Mouse (Mus musculus) forebrain, postnatal 0 days (tissue): ENCODE data around the gene Cpt1b. TPM values are rescaled to one million over a fixed set of nuclear protein-coding genes. Genes with fewer than 3 reads are reported as not detected.

Source experiments
- ATAC-seq: fragments of 200-750 bp; cut with Nextera tagmentation; 2 replicates; pipeline ENCODE4 v1.8.0; 2017; ENCODE audit warnings: mild to moderate bottlenecking, moderate library complexity
- DNase-seq: peaks from one replicate; pipeline ENCODE4 v3.0.0-alpha.2; 2015
- H3K27ac ChIP-seq: fragments of 300-500 bp; sonication (generic); 2 replicates; pipeline ENCODE4 v1.5.1; 2014; ENCODE audit warnings: low read depth, mild to moderate bottlenecking, antibody characterized with exemption, low read length, moderate library complexity, mixed read lengths
- H3K27me3 ChIP-seq: fragments of 300-500 bp; sonication (generic); 2 replicates; pipeline ENCODE4 v1.6.1; 2014; ENCODE audit warnings: mild to moderate bottlenecking, low read length, mixed read lengths; ENCODE audit not compliant: insufficient read depth
- H3K36me3 ChIP-seq: fragments of 300-500 bp; sonication (generic); 2 replicates; pipeline ENCODE4 v1.6.1; 2014; ENCODE audit warnings: mild to moderate bottlenecking, moderate library complexity; ENCODE audit not compliant: insufficient read depth
- H3K4me1 ChIP-seq: fragments of 300-500 bp; sonication (generic); 2 replicates; pipeline ENCODE4 v1.6.1; 2014; ENCODE audit warnings: antibody characterized with exemption; ENCODE audit not compliant: insufficient read depth
- H3K4me2 ChIP-seq: fragments of 300-500 bp; sonication (generic); 2 replicates; pipeline ENCODE4 v1.6.1; 2014; ENCODE audit warnings: low read depth, mild to moderate bottlenecking, moderate library complexity
- H3K4me3 ChIP-seq: fragments of 300-500 bp; sonication (generic); 2 replicates; pipeline ENCODE4 v1.5.1; 2014; ENCODE audit warnings: low read depth, low read length, mixed read lengths
- H3K9ac ChIP-seq: fragments of 300-500 bp; sonication (generic); 2 replicates; pipeline ENCODE4 v1.6.1; 2014; ENCODE audit warnings: mild to moderate bottlenecking
- H3K9me3 ChIP-seq: fragments of 300-500 bp; sonication (generic); 2 replicates; pipeline ENCODE4 v1.6.1; 2016; ENCODE audit warnings: low read length
- CTCF ChIP-seq: sonication (generic); IDR thresholded peaks from 2 replicates; pipeline ENCODE4 v1.5.1; 2016; ENCODE audit warnings: antibody characterized with exemption, control low read depth, low read depth
- WGBS: fragments of 180-500 bp; shearing (Covaris S2); extraction: QIAGEN DNeasy Blood & Tissue Kit; methylation state at CpG from one replicate; pipeline ENCODE4 v1.1.7; 2014; 5-methylcytosine and 5-hydroxymethylcytosine counted together
- polyA plus RNA-seq: library from polyadenylated mRNA; unstranded; fragments of >200 nt; fragmentation: Nextera tagmentation; extraction: Ambion mirVana; gene quantifications from 2 replicates; pipeline ENCODE4 v1.2.1, GENCODE M21; 2015
- total RNA-seq: library from RNA; depleted of rRNA; stranded (reverse); fragments of >200 nt; gene quantifications from 2 replicates; pipeline ENCODE4 v1.2.3, GENCODE M21; 2014

Gene Cpt1b
- total and polyA plus RNA-seq, 2 experiments from 2014 or later = 1.3 to 5.0 TPM

DNA sequence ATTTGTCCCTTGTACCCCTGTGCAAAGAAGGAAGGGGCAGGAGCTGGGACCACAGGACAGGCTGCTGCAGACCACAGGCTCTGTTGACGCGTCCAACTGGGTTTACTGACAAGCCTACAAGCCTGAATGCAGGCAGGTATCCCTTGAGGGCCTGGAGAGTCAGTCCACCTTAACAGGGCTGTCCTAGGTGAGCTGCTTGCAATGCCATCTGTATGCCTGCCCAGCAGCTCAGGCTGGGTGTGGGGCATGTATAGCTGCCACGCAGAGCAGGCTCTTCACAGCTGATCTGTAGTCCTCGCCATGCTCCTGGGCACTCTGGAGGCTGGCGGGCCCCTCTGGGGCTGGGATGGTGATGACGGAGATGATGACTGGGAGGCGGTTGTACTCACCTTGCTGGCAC lies 41.0 kb downstream of the Cpt1b start, which contains the start of gene Klhdc7b:
Gene Klhdc7b (plus strand): TSS at position 301 of the 400 bp plus-strand sequence.
- WGBS = 91% methylated on average over 7 of the region's 7 CpGs
- Histone ChIP-seq H3K27me3 (0 out of 2 replicates have a peak, but pooled peaks cover 3% of the 10 kb centered on the region), H3K4me2 (no peak within 1 kb of the TSS), H3K4me1 (no peaks in the 10 kb centered on the region), H3K9me3 (no peaks in the 10 kb centered on the region), H3K4me3 (no peak within 1 kb of the TSS), H3K27ac (no peak within 1 kb of the TSS), H3K36me3 (no peaks in the 10 kb centered on the region), H3K9ac (no peak within 1 kb of the TSS)
- ATAC-seq = no peak
- TF ChIP-seq CTCF = no peak
- no peak for DNase-seq

- H3K36me3 ChIP-seq = no peaks in the 10 kb centered on the region
- H3K4me2 ChIP-seq = peak overlapping the region; percentile 53
- H3K4me3 ChIP-seq = peak overlapping the region; percentile 37; the same call in 1 of the 2 replicates
- H3K9me3 ChIP-seq = no peaks in the 10 kb centered on the region
- H3K27me3 ChIP-seq = peaks cover 32% of the 10 kb centered on the region
- 0 out of 2 replicates have a peak, but pooled peaks cover 4% of the 10 kb centered on the region for H3K4me1 ChIP-seq
- no peak overlapping the region for H3K27ac ChIP-seq
- WGBS = 9% methylated on average over 10 of the region's 10 CpGs
- DNase-seq (no peak), ATAC-seq (no peak)
- peak overlapping the region; percentile 35 for H3K9ac ChIP-seq
- TF ChIP-seq CTCF = no peak
Measured at GRCm38 (mm10) chr15:89379429-89379828, 46.2 kb downstream of the Cpt1b start.

DNA sequence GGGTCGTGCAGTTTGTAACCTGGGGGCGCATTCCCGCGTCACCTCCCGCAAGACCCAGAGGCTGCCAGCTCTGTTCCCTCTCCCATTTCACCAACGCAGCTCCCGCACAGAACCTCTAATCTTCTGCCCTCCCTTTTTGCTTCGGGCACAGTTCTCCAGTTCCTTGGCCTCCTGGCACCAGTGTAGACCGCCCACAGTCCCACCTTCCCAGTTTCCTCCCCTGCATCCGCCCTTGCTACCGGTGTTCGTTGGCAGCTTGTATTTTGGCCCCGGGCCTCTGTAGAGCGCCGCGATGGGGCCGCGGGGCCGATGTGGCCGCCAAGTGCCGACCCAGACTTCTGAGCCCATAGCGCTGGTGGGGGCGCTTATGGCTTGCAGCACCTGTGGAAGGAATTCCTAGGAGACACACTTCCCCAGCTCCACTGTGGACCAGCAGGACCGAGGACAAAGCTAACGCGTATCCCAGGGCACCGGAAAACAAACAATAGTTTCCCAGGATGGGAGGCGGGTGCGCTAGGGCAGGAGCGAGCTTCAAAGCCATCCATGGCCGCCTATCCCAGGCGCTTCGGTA lies 46.7 kb downstream of the Cpt1b start, which contains the start of gene Odf3b:
Gene Odf3b (minus strand): TSS at position 452 of the 571 bp plus-strand sequence.
- peak; percentile 7; the same call in 1 of the 2 replicates for ATAC-seq
- Histone ChIP-seq H3K36me3 (no peaks in the 10 kb centered on the region), H3K4me2 (peak within 1 kb of the TSS; percentile 53), H3K27ac (no peak within 1 kb of the TSS), H3K4me1 (0 out of 2 replicates have a peak, but pooled peaks cover 4% of the 10 kb centered on the region), H3K9me3 (no peaks in the 10 kb centered on the region), H3K9ac (peak within 1 kb of the TSS; percentile 35), H3K4me3 (peak within 1 kb of the TSS; percentile 37), H3K27me3 (peaks cover 32% of the 10 kb centered on the region)
- WGBS = 2% methylated on average over 32 of the region's 33 CpGs
- DNase-seq = peak; percentile 44
- no peak for TF ChIP-seq CTCF

DNA sequence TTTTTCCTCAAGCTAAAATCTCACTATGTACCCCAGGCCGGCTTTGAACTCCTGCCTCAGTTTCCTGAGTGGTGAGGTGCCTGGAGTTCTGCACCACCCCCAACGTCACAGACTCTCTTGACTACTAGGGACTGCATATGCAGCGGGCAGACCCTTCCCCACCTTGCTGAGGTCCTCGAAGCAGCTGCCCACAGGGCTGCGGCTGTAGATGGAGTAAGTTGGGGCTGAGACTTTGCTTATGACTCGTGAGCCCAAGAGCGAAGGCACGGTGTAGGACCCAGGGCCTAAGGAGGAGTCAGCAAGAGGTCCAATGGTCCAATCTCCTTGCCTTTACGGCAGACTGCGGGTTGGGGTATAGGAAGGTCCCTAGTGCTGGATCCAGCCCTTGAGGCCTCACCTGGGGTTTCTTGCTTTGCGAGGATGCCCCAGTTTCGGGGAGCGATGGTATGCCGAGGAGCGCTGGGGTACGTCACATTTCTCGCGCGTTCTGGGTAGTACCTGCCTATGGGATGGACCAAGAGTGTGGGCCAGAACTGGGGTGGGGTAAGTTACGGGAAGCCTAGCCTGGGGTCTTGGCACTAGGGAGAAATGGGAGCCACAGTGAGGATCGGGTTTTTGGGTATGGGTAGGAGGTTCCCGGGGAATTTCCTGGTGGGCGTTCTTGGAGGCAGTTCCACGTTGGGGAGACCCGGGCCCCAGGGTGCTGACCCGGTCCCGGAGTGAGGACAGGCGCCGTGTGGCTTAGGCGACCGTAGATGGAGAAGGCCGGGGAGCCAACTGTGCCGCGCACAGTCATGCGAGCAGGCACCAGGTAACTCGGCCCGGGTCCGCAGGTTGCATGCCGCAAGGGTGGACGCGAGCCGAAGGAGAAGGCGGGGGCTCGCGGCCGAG lies 47.5 kb downstream of the Cpt1b start:
- no peak overlapping the region for H3K27ac ChIP-seq
- no peak for TF ChIP-seq CTCF

DNA sequence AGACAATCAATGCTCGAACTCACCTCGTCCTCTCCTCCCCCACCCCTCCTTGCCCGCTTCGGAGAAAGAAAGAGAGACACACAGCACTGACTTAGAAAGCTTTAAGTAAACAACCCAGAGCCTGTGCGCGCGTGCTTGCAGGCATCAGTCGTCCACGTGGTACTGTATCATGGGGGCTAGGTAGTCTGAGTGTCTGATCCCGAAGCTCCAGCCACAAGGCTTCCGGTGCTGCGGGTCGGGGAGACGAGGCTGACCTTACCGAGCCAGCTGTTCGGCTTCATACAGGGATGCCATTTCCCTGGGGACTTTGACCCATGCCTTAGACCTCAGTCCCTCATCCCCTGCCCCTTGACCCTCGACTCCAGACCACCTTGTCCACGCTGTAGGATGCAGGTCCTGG lies 48.3 kb downstream of the Cpt1b start:
- TF ChIP-seq CTCF = no peak
- Histone ChIP-seq H3K9ac (no peak overlapping the region), H3K27me3 (peaks cover 32% of the 10 kb centered on the region), H3K9me3 (no peaks in the 10 kb centered on the region), H3K36me3 (no peaks in the 10 kb centered on the region), H3K27ac (no peak overlapping the region), H3K4me1 (peaks cover 7% of the 10 kb centered on the region; the same call in 1 of the 2 replicates), H3K4me3 (no peak overlapping the region), H3K4me2 (no peak overlapping the region)
- DNase-seq (no peak), ATAC-seq (no peak)
- 8% methylated on average over 18 of the region's 18 CpGs for WGBS

More for the DNA sequence above, 47.5 kb downstream of the Cpt1b start:
- Histone ChIP-seq H3K9ac (peak overlapping the region; percentile 35), H3K4me1 (0 out of 2 replicates have a peak, but pooled peaks cover 4% of the 10 kb centered on the region), H3K9me3 (no peaks in the 10 kb centered on the region), H3K27me3 (peaks cover 32% of the 10 kb centered on the region), H3K36me3 (no peaks in the 10 kb centered on the region), H3K4me3 (peak overlapping the region; percentile 37), H3K4me2 (peak overlapping the region; percentile 53)
- WGBS = 12% methylated on average over 46 of the region's 46 CpGs
- ATAC-seq (no peak), DNase-seq (no peak)

GRCm38 (mm10) chr15:89376957-89377356 lies 48.7 kb downstream of the Cpt1b start, which contains the start of gene Tymp:
Tymp (minus strand) TSS chr15:89377039.
- H3K27ac ChIP-seq = no peak within 1 kb of the TSS
- no peak within 1 kb of the TSS for H3K9ac ChIP-seq
- H3K4me1 ChIP-seq = peaks cover 7% of the 10 kb centered on the region; the same call in 1 of the 2 replicates
- no peak within 1 kb of the TSS for H3K4me3 ChIP-seq
- H3K4me2 ChIP-seq = no peak within 1 kb of the TSS
- WGBS = 23% methylated on average over 16 of the region's 16 CpGs
- peaks cover 4% of the 10 kb centered on the region for H3K36me3 ChIP-seq
- peaks cover 32% of the 10 kb centered on the region for H3K27me3 ChIP-seq
- DNase-seq = no peak
- no peaks in the 10 kb centered on the region for H3K9me3 ChIP-seq
- no peak for ATAC-seq
- no peak for TF ChIP-seq CTCF
